Mouse (Mus musculus) bone marrow, adult 2 months (tissue): ENCODE data around the gene Pkd1l2.

Experiments
- CTCF ChIP-seq: fragments of 200-500 bp; IDR thresholded peaks from 2 replicates; pipeline ENCODE4 v1.5.1; 2011; ENCODE audit warnings: low read length, control low read depth; ENCODE audit not compliant: control insufficient read depth, insufficient read depth
- POLR2A ChIP-seq: fragments of 200-500 bp; IDR thresholded peaks from 2 replicates; pipeline ENCODE4 v1.6.1; 2011; ENCODE audit warnings: low read depth, mild to moderate bottlenecking, control low read depth, low read length, borderline replicate concordance; ENCODE audit not compliant: control insufficient read depth

- TF ChIP-seq CTCF (peak; percentile 93), POLR2A (no peak)
These were observed 25.3 kb upstream of the Pkd1l2 start for GRCm38 (mm10) chr8:117107533-117107932.
